Mouse (Mus musculus) thymus, adult 18-20 months (tissue): Measurements from ENCODE around the gene Wfdc3.

Experiments
- DNase-seq, 2 experiments: peaks; one replicate each; pipeline ENCODE4 v3.0.0; 2022; ENCODE audit warnings: mixed read lengths in 2 of 2

Wfdc3 gene

DNA sequence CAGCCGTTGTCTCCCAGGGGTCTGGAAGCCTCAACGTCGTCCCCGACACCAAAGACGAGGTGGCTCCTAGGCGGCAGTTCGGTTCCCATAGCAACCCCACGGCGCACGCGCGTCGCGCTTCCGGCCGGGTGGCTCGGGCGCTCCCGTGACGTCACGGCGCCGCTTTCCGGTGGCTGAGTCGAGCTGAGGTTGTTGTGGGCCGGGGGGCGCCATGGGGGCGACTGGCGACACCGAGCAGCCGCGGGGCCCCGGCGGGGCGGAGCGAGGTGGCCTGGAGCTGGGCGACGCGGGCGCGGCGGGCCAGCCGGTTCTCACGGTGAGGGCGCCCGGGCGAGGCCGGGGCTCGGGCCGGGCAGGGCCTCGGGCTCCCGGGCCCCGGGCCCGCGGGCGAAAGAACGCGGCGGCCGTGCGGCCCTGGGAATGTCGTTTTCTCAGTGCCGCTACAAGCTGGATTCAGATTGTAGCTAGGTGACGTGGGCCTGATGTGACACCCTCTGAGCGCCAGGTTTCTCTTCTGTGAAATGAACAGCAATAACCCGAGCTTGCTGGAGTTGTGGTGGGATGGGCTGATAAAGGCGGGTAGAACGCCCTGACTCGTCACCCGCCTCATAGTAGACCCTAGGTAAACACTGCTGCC is at the start of gene Wfdc3, which contains the start of gene Dnttip1:
Gene Wfdc3 (minus strand): TSS at position 89 of the 637 bp plus-strand sequence.
Gene Dnttip1 (plus strand): TSS at position 141 of the 637 bp plus-strand sequence.
- DNase-seq: peak; percentile 92

DNA sequence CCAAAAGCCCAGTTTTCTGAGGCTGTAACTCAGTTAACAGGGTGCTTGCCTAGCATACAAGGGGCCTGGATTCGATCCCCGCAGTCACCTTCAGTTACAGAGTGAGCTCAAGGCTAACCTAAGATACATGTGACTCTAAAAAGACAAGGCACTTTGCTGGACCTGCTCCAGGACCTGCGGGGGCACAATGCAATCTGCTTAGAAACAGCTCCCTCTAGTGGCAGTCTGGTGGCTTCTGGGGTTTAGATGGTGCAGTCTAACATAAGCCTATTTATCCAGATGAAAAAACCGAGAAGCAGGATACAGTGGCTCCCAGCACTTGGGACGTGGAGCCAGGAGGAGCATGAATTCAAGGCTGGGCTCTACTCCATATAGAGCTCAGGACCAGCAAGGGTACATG is 48.6 kb upstream of the Wfdc3 start:
- DNase-seq: peak; percentile 21 to 52

DNA sequence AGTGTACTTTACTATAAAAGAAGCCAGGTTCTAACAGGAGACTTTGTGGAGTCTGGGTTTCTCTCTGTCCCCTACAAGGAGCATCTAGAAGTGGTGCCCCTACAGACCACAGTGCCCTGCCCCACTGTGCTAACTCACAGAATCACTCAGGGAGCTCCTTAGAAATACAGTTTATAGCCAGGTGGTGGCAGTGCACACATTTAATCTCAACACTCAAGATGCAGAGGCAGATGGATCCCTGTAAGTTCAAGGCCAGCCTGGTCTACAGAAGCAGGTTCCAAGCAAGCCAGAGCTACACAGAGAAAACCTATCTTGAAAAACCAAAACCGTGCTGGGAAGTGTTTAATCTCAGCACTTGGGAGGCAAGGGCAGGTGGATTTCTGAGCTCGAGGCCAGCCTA is 48.0 kb upstream of the Wfdc3 start:
- no peak for DNase-seq

GRCm38 (mm10) chr2:164793236-164793635 is 47.5 kb upstream of the Wfdc3 start:
- DNase-seq: peak; percentile 27 to 35

- DNase-seq: no peak
Observed at GRCm38 (mm10) chr2:164792400-164793190, 46.9 kb upstream of the Wfdc3 start.

- DNase-seq: no peak
Observed at GRCm38 (mm10) chr2:164791841-164792261, 46.1 kb upstream of the Wfdc3 start.

GRCm38 (mm10) chr2:164790451-164790850 is 44.7 kb upstream of the Wfdc3 start:
- no peak for DNase-seq

DNA sequence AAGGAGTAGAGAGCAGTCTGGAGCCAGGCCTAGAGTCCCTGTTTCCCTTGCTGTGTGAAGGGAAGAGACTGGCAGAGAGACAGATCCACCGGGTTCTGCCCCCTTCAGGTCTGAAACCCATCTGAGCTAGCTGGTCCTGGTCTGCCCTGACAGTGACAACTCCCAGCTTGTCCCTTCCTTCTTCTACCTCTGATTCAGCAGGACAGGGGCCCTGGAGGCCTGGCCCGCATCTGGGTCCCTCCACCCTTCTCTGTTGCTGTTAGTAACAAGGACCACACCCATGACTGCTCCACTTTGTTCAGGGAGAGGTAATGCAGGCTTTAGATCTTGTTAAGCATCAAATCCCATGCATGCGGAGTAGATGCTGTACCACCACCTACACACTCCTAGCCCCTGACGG is 42.7 kb upstream of the Wfdc3 start:
- DNase-seq: no peak

DNA sequence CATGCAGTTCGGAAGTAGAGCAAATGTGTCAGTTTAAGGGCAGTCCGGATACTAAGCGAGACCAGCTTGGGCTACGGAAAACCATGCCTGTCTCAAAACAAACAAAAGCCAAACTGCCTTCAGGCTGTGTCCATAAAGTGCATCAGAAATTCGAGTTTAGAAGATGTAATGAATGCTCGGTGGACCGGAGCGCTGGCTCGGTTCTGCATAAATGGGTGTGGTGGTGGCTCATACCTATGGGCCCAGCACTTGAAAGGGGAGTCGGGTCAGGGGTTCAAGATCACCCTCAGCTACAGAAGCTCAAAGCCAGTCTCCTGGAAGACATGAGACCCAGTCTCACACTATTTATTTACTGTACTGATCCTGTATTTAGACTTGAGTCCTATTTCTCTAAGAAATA is 42.0 kb upstream of the Wfdc3 start:
- DNase-seq: no peak

DNA sequence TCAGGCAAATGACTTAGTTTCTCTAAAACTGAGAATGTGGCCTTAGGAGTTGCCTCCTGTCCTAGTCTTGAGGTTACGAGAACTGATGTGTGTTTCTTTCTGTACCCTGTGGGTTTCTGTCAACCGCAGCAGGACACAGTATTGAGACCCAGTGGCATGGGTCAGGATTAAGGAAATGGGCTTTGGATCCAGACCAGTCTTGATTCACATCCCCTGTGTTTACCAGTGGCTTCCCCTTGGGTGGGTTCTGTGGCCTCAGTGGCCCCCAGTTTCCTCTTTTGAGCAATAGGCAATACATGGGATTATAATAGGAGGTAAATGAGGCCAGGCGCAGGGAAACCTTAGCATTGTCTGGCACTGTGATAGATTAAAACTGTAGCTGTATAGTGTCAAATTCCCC is 41.3 kb upstream of the Wfdc3 start:
- no peak for DNase-seq

GRCm38 (mm10) chr2:164786388-164786885 is 40.7 kb upstream of the Wfdc3 start:
- peak in 1 of 2 experiments; percentile 7 for DNase-seq

DNA sequence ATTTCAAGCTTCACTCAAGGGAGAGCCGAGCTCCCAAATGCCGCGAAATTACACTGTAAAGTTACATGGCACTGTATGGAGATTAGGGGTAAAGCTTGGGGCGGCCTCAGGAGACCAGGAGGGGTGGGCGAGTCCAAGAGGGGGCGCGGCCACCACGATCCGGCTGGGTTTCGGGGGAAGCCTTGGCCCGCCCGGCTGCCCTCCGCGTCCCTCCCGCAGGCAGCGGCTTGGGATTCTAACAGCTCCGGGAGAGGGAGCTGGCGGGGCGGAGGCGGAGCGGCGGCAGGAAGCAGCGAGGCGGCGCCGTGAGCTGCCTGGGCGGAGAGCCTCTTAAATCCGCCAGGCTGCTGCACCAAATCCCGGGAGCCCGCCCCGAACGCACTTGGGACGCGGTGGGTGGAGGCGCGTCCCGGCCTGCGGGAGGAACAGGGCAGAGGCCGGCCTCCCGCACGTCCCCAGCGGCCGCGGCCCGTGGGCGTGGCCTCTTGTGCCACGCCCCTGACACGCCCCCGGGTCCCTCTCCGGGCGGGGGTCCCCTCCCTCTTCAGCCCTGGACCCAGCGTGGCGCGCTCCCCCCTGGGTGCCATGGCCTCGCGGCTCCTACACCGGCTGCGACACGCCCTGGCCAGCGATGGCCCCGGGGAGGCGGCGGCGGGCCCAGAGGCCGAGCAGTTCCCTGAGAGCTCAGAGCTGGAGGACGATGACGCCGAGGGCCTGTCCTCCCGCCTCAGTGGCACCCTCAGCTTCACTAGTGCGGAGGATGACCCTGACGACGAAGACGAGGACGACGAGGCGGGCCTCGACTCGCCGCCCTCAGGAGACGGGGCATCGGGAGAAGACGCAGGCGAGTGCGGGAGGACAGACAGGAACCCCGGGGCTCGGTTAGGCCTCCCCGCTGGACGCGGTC is 40.0 kb upstream of the Wfdc3 start, which contains the start of gene Snx21:
Gene Snx21 (plus strand): TSS at position 343 of the 907 bp plus-strand sequence.
- DNase-seq: peak; percentile 54 to 62

DNA sequence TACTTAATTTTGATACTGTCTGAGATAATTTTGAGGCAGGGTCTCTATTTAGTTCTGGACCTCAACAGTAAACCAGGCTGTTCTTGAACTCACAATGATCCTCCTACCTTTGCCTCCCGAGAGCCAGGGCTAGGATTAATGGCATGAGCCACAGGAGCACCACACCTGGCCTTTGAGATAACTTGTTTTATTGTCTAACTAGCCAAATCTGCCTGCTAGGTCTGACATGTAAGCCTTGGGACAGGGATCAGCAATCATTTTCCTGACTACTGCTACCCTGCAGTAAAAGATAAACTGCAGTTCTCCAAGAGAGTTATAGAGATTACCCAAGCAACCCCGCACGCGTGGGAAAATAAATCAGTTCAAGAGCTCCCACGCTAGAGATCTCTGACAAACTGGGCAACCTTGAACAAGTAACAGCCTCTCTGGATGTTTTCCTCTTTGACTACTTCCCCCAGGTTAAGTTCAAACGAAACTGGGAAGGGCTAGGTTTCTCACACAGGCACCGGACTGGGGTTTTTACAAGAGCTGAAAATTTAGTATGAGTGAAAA is 39.2 kb upstream of the Wfdc3 start:
- no peak for DNase-seq

- no peak for DNase-seq
Observed at GRCm38 (mm10) chr2:164783926-164784581, 38.3 kb upstream of the Wfdc3 start.

- DNase-seq: no peak
Observed at GRCm38 (mm10) chr2:164781876-164782275, 36.1 kb upstream of the Wfdc3 start.

GRCm38 (mm10) chr2:164779481-164780086 is 33.9 kb upstream of the Wfdc3 start, which contains the start of gene Tnnc2:
Tnnc2 (minus strand) TSS chr2:164779967.
- no peak for DNase-seq

DNA sequence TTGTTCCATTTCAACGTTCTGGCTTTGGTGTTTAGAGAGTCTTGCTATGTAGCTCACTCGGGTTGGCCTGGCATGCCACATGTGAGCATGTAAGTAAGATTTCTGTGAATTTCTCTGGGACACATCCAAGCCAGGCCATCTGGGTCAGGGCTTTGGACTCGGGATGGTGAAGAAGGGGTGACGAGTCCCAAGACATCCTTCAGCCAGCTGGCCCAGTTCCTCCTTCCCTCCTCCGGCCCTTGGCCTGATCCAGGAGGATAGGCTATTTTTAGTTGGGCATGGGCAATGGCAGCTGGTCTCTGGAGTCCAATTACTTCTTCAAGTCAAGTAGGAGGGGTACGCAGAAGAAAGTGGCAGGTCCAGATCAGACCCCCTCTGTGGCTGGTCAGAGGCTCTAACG is 33.1 kb upstream of the Wfdc3 start:
- DNase-seq: no peak

DNA sequence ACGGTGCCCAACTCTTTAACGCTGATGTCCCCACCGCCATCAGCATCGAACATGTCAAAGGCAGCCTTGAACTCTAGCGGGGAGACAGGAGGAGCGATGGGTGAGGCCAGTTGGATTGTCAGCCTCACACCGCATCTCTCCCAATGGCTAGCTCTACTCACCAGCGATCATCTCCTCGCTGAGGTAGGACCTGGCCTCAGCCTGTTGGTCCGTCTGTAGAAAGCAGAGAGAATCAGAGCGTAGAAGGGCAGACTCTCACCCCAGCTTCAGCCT is 32.2 kb upstream of the Wfdc3 start:
- no peak for DNase-seq

DNA sequence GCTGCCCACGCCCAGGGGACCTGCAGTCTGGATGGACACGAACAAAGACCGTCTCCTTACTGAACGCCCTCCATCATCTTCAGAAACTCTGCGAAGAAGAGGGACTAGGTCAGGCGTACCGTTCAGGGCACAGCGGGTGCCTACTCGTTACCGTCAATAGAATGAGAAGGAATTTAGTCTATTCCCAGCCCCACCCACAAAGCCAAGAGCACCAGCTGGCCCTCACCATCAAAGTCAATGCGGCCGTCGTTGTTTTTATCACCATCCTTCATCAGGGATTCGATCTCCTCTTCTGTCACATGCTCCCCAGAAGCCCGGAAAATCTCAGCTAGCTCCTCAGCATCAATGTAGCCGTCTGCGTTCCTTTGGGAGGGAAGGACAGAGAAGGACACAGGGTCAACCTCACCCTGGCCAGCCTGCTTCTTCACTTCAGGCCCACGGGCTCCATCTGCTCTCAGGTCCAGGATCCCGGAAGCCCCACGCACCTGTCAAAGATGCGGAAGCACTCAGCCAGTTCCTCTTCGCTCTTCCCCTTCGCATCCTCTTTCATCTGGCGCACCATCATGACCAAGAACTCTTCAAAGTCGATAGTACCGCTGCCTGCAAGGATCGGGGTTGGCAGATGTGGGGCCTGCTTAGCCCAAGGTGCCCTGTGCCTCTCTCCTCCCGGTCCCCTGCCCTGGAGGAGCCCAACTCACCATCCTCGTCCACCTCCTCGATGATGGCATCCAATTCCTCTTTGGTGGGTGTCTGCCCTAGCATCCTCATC is 31.7 kb upstream of the Wfdc3 start:
- DNase-seq: no peak

GRCm38 (mm10) chr2:164776801-164777200 is 31.1 kb upstream of the Wfdc3 start:
- DNase-seq: no peak

DNA sequence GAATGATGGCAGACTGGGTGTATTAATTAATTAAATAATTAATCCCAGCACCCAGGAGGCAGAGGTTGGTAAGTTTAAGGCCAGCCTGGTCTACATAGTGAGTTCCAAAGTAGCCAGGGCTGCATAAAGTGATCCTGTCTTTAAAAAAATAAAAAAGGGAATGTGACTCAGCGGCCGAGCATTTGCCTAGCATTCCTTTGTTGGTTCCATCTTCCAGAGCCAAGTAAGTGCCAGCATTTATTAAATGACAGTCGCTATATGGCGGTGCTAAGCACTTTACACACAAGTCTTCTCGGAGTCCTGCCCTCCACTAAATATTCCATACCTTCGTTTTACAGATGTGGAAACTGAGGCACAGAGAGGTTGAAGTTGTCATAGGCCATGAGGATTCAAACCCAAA is 30.4 kb upstream of the Wfdc3 start:
- no peak for DNase-seq
